Mouse (Mus musculus) testis, adult 2 months (tissue): ENCODE results near the gene Shf. TPM values are rescaled to one million over a fixed set of nuclear protein-coding genes. Genes with fewer than 3 reads are reported as not detected.

ENCODE experiments used
- H3K27ac ChIP-seq: fragments of 200-500 bp; 2 replicates; pipeline ENCODE4 v1.5.1; 2012; ENCODE audit warnings: low read depth, low read length; ENCODE audit not compliant: control insufficient read depth, insufficient read depth
- H3K27me3 ChIP-seq: fragments of 200-500 bp; 2 replicates; pipeline ENCODE4 v1.6.1; 2012; ENCODE audit warnings: mild to moderate bottlenecking, low read length, moderate library complexity; ENCODE audit not compliant: control insufficient read depth, insufficient read depth
- H3K36me3 ChIP-seq: fragments of 200-500 bp; 2 replicates; pipeline ENCODE4 v1.6.1; 2012; ENCODE audit warnings: mild to moderate bottlenecking, low read length; ENCODE audit not compliant: control insufficient read depth, insufficient read depth
- H3K4me1 ChIP-seq: fragments of 200-500 bp; 2 replicates; pipeline ENCODE4 v1.6.1; 2012; ENCODE audit warnings: low read length; ENCODE audit not compliant: control insufficient read depth, insufficient read depth
- H3K4me3 ChIP-seq: fragments of 200-500 bp; 2 replicates; pipeline ENCODE4 v1.5.1; 2012; ENCODE audit warnings: low read depth, mild to moderate bottlenecking, low read length, moderate library complexity, mixed read lengths; ENCODE audit not compliant: control insufficient read depth
- CTCF ChIP-seq: fragments of 200-500 bp; IDR thresholded peaks from 2 replicates; pipeline ENCODE4 v1.5.1; 2012; ENCODE audit warnings: low read depth, mild to moderate bottlenecking, inconsistent platforms, low read length, moderate library complexity; ENCODE audit not compliant: control insufficient read depth, insufficient read depth, insufficient replicate concordance
- POLR2A ChIP-seq: fragments of 200-500 bp; IDR thresholded peaks from 2 replicates; pipeline ENCODE4 v1.6.1; 2012; ENCODE audit warnings: low read depth, mild to moderate bottlenecking, inconsistent platforms, low read length, moderate library complexity; ENCODE audit not compliant: control insufficient read depth
- polyA plus RNA-seq: library from polyadenylated mRNA; depleted of rRNA; stranded (reverse); fragments of >200 nt; gene quantifications from 2 replicates; pipeline ENCODE4 v1.2.3, GENCODE M21; 2012

The Shf gene
- polyA plus RNA-seq, 1 experiment, result 16.7 TPM

GRCm38 (mm10) chr2:122376041-122376561, 7.1 kb upstream of the Shf start:
- Histone ChIP-seq H3K27ac (peak overlapping the region; percentile 62), H3K4me1 (peaks cover 15% of the 10 kb centered on the region), H3K36me3 (no peaks in the 10 kb centered on the region), H3K27me3 (no peaks in the 10 kb centered on the region), H3K4me3 (peak overlapping the region; percentile 85)
- TF ChIP-seq POLR2A (0 out of 2 replicates have a peak, but pooled peaks have one; percentile 2), CTCF (no peak)

DNA sequence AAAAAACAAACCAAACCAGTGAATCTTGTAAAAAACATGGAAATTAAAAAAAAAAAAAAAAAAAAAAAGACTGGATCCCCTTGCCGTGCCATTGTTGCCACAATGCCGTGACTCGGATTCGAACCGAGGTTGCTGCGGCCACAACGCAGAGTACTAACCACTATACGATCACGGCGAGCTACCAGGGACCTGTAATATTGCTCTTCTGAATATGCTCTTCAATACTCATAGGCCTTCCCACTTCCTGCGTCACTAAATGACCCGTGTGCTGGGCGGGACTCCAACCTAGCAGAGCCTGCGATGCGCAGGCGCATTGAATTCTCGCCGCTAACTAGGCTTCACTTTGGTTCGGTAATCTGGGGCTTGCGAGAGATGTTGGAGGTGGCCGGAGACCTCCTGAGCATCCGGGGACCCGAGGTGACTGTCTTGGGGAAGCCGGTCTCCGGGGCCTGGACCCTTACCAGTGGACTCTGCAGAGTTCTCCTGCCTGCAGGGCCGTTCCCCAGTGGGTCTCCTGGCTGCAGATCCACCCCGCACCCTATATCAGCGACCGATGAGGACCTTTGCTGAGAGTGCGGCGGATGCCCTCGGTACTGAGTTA, 6.5 kb upstream of the Shf start:
- H3K36me3 ChIP-seq, result no peaks in the 10 kb centered on the region
- H3K4me1 ChIP-seq, result peaks cover 12% of the 10 kb centered on the region
- TF ChIP-seq POLR2A (no peak), CTCF (no peak)
- peak overlapping the region; percentile 85 for H3K4me3 ChIP-seq
- H3K27me3 ChIP-seq, result no peaks in the 10 kb centered on the region
- peak overlapping the region; percentile 51 for H3K27ac ChIP-seq

DNA sequence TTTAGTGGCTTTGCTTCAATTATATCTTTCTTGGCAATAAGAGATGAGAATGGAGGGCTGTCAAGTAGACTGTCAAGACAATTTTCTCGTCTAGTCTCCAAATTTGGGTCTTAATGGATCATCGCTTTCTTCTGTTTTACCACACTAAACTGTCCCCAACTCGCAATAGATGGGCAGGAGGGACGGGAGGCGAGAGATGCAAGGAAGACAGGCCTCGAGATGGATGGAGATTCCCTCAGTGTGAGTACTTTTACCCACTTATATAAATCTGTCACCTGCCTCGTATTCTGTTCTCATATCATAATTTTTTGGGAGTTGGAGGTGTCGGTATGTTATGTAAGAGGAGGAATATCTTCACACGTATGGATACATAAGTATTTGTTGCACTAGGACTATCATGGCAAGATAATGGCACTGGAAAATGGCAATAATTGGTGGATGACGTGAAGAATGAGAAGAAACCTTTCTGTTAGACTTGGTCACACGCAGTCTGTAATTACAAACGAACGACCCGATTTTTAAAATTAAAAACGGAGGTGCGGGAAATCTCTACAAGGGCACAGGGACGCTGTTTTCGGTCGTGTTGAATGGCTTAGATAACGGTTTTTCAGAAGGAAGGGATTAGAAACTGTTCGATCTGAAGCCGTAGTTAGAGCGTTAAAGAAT, 5.8 kb upstream of the Shf start:
- Histone ChIP-seq H3K27ac (no peak overlapping the region), H3K36me3 (no peaks in the 10 kb centered on the region), H3K4me1 (peaks cover 12% of the 10 kb centered on the region), H3K4me3 (peak overlapping the region; percentile 62), H3K27me3 (no peaks in the 10 kb centered on the region)
- TF ChIP-seq POLR2A (no peak), CTCF (no peak)

DNA sequence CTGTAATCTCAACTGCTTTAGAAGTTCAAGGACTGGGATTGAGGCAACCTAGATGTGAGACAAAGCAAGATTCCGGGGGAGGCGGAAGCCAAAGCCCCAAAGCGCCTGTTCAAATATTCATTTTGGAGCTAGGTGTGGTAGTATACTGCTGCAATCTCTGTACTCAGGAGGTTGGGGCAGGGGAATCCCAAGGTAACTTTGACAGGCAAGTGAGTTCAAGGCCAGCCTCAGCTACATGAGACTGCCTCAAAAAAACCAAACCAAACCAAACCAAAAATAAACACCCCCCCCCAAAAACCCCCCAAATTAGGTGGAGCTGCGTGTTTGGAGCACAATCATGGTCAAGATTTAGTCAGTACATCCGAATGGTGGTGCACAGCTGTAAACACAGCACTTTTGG, 5.0 kb upstream of the Shf start:
- Histone ChIP-seq H3K4me1 (peaks cover 17% of the 10 kb centered on the region), H3K4me3 (no peak overlapping the region), H3K27me3 (no peaks in the 10 kb centered on the region), H3K27ac (no peak overlapping the region), H3K36me3 (no peaks in the 10 kb centered on the region)
- TF ChIP-seq POLR2A, result no peak
- no peak for TF ChIP-seq CTCF

- no peak for TF ChIP-seq POLR2A
- H3K4me1 ChIP-seq, result peaks cover 24% of the 10 kb centered on the region
- H3K27me3 ChIP-seq, result no peaks in the 10 kb centered on the region
- H3K27ac ChIP-seq, result no peak overlapping the region
- H3K36me3 ChIP-seq, result no peaks in the 10 kb centered on the region
- H3K4me3 ChIP-seq, result no peak overlapping the region
Observed at GRCm38 (mm10) chr2:122372541-122372940, 3.6 kb upstream of the Shf start.

DNA sequence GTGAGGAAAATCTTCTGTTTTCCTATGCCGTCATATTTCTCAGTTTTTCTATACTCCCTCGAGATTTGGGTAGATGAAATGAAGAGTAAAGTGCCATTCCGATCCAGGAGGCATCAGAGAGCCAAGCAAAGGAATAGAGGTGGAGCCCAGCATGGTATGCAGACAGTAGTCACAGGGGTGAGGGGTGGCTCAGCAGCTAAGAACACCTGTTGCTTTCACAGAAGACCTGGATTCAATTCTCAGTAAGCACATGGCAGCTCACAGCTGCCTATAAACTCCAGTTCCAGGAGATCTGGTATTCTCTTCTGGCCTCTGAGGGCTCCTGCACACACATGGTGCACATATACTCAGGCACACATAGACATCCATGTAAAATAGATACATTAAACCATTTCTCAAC, 3.1 kb upstream of the Shf start:
- no peaks in the 10 kb centered on the region for H3K36me3 ChIP-seq
- peaks cover 27% of the 10 kb centered on the region for H3K4me1 ChIP-seq
- no peak overlapping the region for H3K4me3 ChIP-seq
- no peak for TF ChIP-seq CTCF
- no peak for TF ChIP-seq POLR2A
- no peaks in the 10 kb centered on the region for H3K27me3 ChIP-seq
- no peak overlapping the region for H3K27ac ChIP-seq

- H3K4me3 ChIP-seq, result no peak overlapping the region
- H3K4me1 ChIP-seq, result peaks cover 18% of the 10 kb centered on the region
- no peak for TF ChIP-seq CTCF
- no peak overlapping the region for H3K27ac ChIP-seq
- no peaks in the 10 kb centered on the region for H3K27me3 ChIP-seq
- no peaks in the 10 kb centered on the region for H3K36me3 ChIP-seq
Observed at GRCm38 (mm10) chr2:122370101-122370750, 1.3 kb upstream of the Shf start.
